In genomic region chr2:157418609-157419071, GRCm38 (mm10) we compare ENCODE assay signal across 9 mouse cellular contexts. TPM values are rescaled to one million over a fixed set of nuclear protein-coding genes. Genes with fewer than 3 reads are reported as not detected.
DNase-seq lines count a peak whose midpoint lies in the region; ATAC-seq and TF ChIP-seq lines count a peak whose summit lies in the region.
"Had no signal": no experiment of that assay in that cellular context is flagged by ENCODE, and none has a peak within 500 bp of the region (broad histone marks: within the 10 kb centered on the region; RNA-seq: fewer than 3 reads in every experiment).

No protein-coding gene starts in this region.

- H3K9me3 ChIP-seq in E14TG2a.4 (ENCODE audit: low read length), result no peaks in the 10 kb centered on the region
- no peaks in the 10 kb centered on the region for H3K9me3 ChIP-seq in hindbrain, embryonic 12.5 days (replicated peaks)
- H3K9me3 ChIP-seq in midbrain, embryonic 14.5 days (ENCODE audit: control insufficient read depth, low read length), result no peaks in the 10 kb centered on the region
- H3K9me3 ChIP-seq: liver, embryonic 13.5 days had no signal

- H3K4me1 ChIP-seq in E14TG2a.4 (replicated peaks; ENCODE audit: low read depth, low read length), result peaks cover 84% of the 10 kb centered on the region
- peaks cover 27% of the 10 kb centered on the region for H3K4me1 ChIP-seq in hindbrain, embryonic 12.5 days
- H3K4me1 ChIP-seq in midbrain, embryonic 14.5 days (ENCODE audit: control insufficient read depth, insufficient read depth, low read length), result peaks cover 18% of the 10 kb centered on the region; the same call in 1 of the 2 replicates

- H3K4me3 ChIP-seq in E14TG2a.4 (replicated peaks; ENCODE audit: low read length), result peak overlapping the region; percentile 75
- no peak overlapping the region for H3K4me3 ChIP-seq in hindbrain, embryonic 12.5 days
- no peak overlapping the region for H3K4me3 ChIP-seq in midbrain, embryonic 14.5 days (replicated peaks; ENCODE audit: low read depth, low read length)
- H3K4me3 ChIP-seq: liver, embryonic 13.5 days had no signal

- H3K9ac ChIP-seq in hindbrain, embryonic 12.5 days, result no peak overlapping the region
- no peak overlapping the region for H3K9ac ChIP-seq in midbrain, embryonic 14.5 days (replicated peaks; ENCODE audit: low read length)
- H3K9ac ChIP-seq: liver, embryonic 13.5 days had no signal

- peak; percentile 98 for DNase-seq in ZHBTc4 (ENCODE audit: low read depth, low spot score)
- peak; percentile 37 for DNase-seq in midbrain, embryonic 14.5 days
- no peak for DNase-seq in adrenal gland, postnatal 10 days
- DNase-seq in adrenal gland, adult 18-20 months (ENCODE audit: low spot score in 2 of 2), result no peak
- DNase-seq: kidney, postnatal 14 days; liver, embryonic 13.5 days had no signal

- 2% methylated on average over 7 of the region's 7 CpGs for WGBS in hindbrain, embryonic 12.5 days
- WGBS in midbrain, embryonic 14.5 days, result 4% methylated on average over 7 of the region's 7 CpGs

- no peak for ATAC-seq in hindbrain, embryonic 12.5 days (ENCODE audit: low FRiP score)
- ATAC-seq in midbrain, embryonic 14.5 days (ENCODE audit: low FRiP score, low TSS enrichment), result no peak
- ATAC-seq in frontal cortex, adult (ENCODE audit: low TSS enrichment), result no peak

- TF ChIP-seq CTCF in E14TG2a.4 (conservative IDR thresholded peaks at IDR 0.05; ENCODE audit: low read length), result no peak

- H3K27ac ChIP-seq in hindbrain, embryonic 12.5 days, result peak overlapping the region; percentile 6; the same call in 1 of the 2 replicates
- H3K27ac ChIP-seq in midbrain, embryonic 14.5 days (replicated peaks; ENCODE audit: low read depth, low read length), result 0 out of 2 replicates have a peak overlapping the region, but pooled peaks have one; percentile 9
- H3K27ac ChIP-seq: liver, embryonic 13.5 days had no signal

- H3K27me3 ChIP-seq in E14TG2a.4 (ENCODE audit: insufficient read depth, low read length), result no peaks in the 10 kb centered on the region
- 0 out of 2 replicates have a peak, but pooled peaks cover 4% of the 10 kb centered on the region for H3K27me3 ChIP-seq in hindbrain, embryonic 12.5 days
- no peaks in the 10 kb centered on the region for H3K27me3 ChIP-seq in midbrain, embryonic 14.5 days (ENCODE audit: control insufficient read depth, insufficient read depth, low read length)

- H3K4me2 ChIP-seq in hindbrain, embryonic 12.5 days (replicated peaks), result no peak overlapping the region
- no peak overlapping the region for H3K4me2 ChIP-seq in midbrain, embryonic 14.5 days (ENCODE audit: low read length)
- H3K4me2 ChIP-seq: liver, embryonic 13.5 days had no signal

- peaks cover 25% of the 10 kb centered on the region for H3K36me3 ChIP-seq in E14TG2a.4 (ENCODE audit: insufficient read depth, low read length)
- H3K36me3 ChIP-seq in hindbrain, embryonic 12.5 days, result no peaks in the 10 kb centered on the region
- no peaks in the 10 kb centered on the region for H3K36me3 ChIP-seq in midbrain, embryonic 14.5 days (ENCODE audit: control insufficient read depth, insufficient read depth, low read length)
- H3K36me3 ChIP-seq: liver, embryonic 13.5 days had no signal

RNA-seq across cellular contexts. Expression of gene Src, which starts 0.4 kb away (rescaled TPM):
- polyA plus RNA-seq in hindbrain, embryonic 12.5 days (2016; fragmentation: Nextera tagmentation; extraction: Ambion mirVana), result 33.6 and 35.1 TPM in 2 replicates
- 34.3 and 52.2 TPM in 2 replicates for polyA plus RNA-seq in midbrain, embryonic 14.5 days (2014; fragmentation: Nextera tagmentation; extraction: Ambion mirVana)
- 10 to 100 TPM; 18.9 to 21.8 TPM for total RNA-seq in adrenal gland, postnatal 10 days (2021)
- 10 to 100 TPM; 11.8 to 13.8 TPM for total RNA-seq in adrenal gland, adult 18-20 months (2021)

RNA-seq across cellular contexts. Expression of gene Manbal, which starts 51.2 kb away (rescaled TPM):
- polyA plus RNA-seq in hindbrain, embryonic 12.5 days (2016; fragmentation: Nextera tagmentation; extraction: Ambion mirVana), result 72.4 and 73.9 TPM in 2 replicates
- polyA plus RNA-seq in midbrain, embryonic 14.5 days (2014; fragmentation: Nextera tagmentation; extraction: Ambion mirVana), result 47.8 and 89.9 TPM in 2 replicates
- total RNA-seq in adrenal gland, postnatal 10 days (2021), result 10 to 100 TPM; 34.8 to 35.7 TPM
- total RNA-seq in adrenal gland, adult 18-20 months (2021), result 10 to 100 TPM; 27.6 to 28.1 TPM

Comparison
In these comparisons a context has a peak if more than half of its experiments do, and no peak if none do; other contexts are left out.
1. DNase-seq: peak in ZHBTc4 (single experiment) and midbrain, embryonic 14.5 days (single experiment); none in adrenal gland, postnatal 10 days (single experiment) and adrenal gland, adult 18-20 months (0 of 2).